Mouse (Mus musculus) inflammation-experienced regulatory T-cells, adult 6 months (primary cell): ENCODE measurements around the gene Spatc1l. TPM values are rescaled to one million over a fixed set of nuclear protein-coding genes. Genes with fewer than 3 reads are reported as not detected.

Experiments
- ATAC-seq: one replicate; pipeline ENCODE4 v1.8.0; 2017
- polyA plus RNA-seq, 3 experiments: library from polyadenylated mRNA; unstranded; fragments of 100-300 nt; shearing (Covaris generic); gene quantifications; one replicate each; pipeline ENCODE4 v1.2.1; 2017

The Spatc1l gene
- polyA plus RNA-seq, 3 experiments from 2014 or later: not detected

DNA sequence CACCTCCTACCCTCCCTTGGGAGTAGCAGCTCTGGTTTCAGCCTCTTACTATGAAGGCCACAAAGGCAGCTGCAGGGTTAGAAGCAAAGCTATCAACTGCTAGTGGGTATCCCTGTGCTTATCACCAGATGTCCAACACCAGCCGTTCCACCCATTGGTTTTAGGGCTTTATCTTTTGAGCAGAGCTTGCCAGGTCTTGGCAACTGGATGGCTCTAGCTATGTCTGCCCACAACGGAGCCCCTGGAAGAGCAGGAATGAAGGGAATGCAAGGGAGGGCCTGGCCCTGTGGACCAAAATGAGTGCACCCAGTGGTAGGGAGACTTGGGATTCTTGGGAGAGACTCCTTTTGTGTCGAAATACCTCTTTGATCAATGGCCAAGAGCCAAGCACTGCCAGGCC is 40.6 kb downstream of the Spatc1l start:
- no peak for ATAC-seq

DNA sequence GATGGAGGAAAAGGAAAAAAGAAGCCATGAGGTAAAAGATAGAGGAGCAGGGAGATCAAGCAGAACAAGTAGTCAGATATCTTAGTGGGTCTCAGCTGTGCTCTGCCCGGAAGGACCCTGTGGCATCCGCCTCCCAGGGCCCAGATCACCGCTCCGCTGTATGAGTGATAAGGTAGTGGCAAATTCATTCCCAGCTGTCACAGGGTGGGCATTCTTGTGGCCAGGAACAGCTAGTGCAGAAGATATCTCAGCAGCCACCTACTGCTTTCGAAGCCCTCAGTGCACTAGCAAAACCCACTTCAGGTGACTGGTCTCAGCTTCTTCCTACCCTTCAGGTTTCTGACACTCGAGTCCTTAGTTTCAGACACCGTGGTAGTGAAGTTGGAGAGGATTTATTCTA is 50.4 kb downstream of the Spatc1l start:
- ATAC-seq: no peak

Other genes starting within 250 kb of the Spatc1l start
- 1 to 10 TPM; 1.4 to 2.3 (median 1.7) TPM for gene Dip2a, start 217.0 kb upstream of the Spatc1l start, polyA plus RNA-seq
- gene AC141477.1, start 121.8 kb upstream of the Spatc1l start, polyA plus RNA-seq: 1 to 10 TPM in 2 of 3 experiments, not detected in 1; 2.5 to 6.2 TPM
- gene Pcnt, start 119.5 kb upstream of the Spatc1l start, polyA plus RNA-seq: 10 to 100 TPM; 12.2 to 13.8 (median 13.5) TPM
- gene 2610028H24Rik, start 113.2 kb upstream of the Spatc1l start, polyA plus RNA-seq: not detected
- 10 to 100 TPM; 41.0 to 56.4 (median 54.3) TPM for gene Mcm3ap, start 93.3 kb upstream of the Spatc1l start, polyA plus RNA-seq
- 1 to 10 TPM; 3.4 to 4.4 (median 3.4) TPM for gene Ybey, start 93.2 kb upstream of the Spatc1l start, polyA plus RNA-seq
- 10 to 100 TPM in 2 of 3 experiments, 1 to 10 TPM in 1; 9.7 to 17.3 (median 12.5) TPM for gene Lss, start 30.7 kb upstream of the Spatc1l start, polyA plus RNA-seq
- gene Ftcd, start 13.4 kb downstream of the Spatc1l start, polyA plus RNA-seq: not detected
- not detected for gene Col6a2, start 61.4 kb downstream of the Spatc1l start, polyA plus RNA-seq
- gene Col6a1, start 163.9 kb downstream of the Spatc1l start, polyA plus RNA-seq: not detected